Mouse (Mus musculus) stomach, postnatal 0 days (tissue): ENCODE results near the gene Pop7.

ENCODE experiments used
- CTCF ChIP-seq: IDR thresholded peaks from 2 replicates; pipeline ENCODE4 v1.5.1; 2016; ENCODE audit warnings: antibody characterized with exemption, low read depth, mild to moderate bottlenecking, moderate library complexity
- EP300 ChIP-seq: optimal IDR thresholded peaks from 2 replicates; pipeline ENCODE3; 2016; ENCODE audit warnings: antibody characterized with exemption

DNA sequence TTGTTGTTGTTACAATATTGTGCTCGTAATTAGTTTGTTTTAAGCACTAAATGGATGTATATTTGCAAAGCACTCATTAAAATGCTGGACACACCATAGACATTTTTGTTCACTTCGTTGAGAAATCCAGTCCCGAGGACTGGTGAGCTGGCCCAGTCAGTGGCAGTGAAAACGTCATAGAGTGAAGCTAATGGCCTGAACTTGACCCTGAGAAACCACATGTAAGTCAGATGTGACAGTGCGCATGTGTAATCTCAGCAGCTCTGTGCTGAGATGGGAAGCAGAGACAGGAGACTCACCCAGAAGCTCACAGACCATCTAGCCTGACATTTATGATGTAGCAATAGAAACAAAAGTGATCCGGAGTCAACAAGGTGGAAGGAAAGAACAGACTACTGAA, 42.6 kb upstream of the Pop7 start:
- TF ChIP-seq EP300, result no peak
- TF ChIP-seq CTCF, result no peak
